Mouse (Mus musculus) midbrain, embryonic 15.5 days (tissue): ENCODE results near the gene Fhad1. TPM values are rescaled to one million over a fixed set of nuclear protein-coding genes. Genes with fewer than 3 reads are reported as not detected.

Experiments used
- ATAC-seq: fragments of 200-750 bp; cut with Nextera tagmentation; replicated peaks from 2 replicates; pipeline ENCODE4 v1.8.0; 2017; ENCODE audit warnings: moderate TSS enrichment
- H3K27ac ChIP-seq: fragments of 300-500 bp; sonication (generic); 2 replicates; pipeline ENCODE4 v1.5.1; 2015; ENCODE audit warnings: mild to moderate bottlenecking, inconsistent platforms
- H3K27me3 ChIP-seq: fragments of 300-500 bp; sonication (generic); replicated peaks from 2 replicates; pipeline ENCODE4 v1.6.1; 2015; ENCODE audit warnings: inconsistent platforms
- H3K36me3 ChIP-seq: fragments of 300-500 bp; sonication (generic); replicated peaks from 2 replicates; pipeline ENCODE4 v1.6.1; 2015; ENCODE audit warnings: inconsistent platforms
- H3K4me1 ChIP-seq: fragments of 300-500 bp; sonication (generic); 2 replicates; pipeline ENCODE4 v1.6.1; 2015; ENCODE audit warnings: inconsistent platforms
- H3K4me2 ChIP-seq: fragments of 300-500 bp; sonication (generic); 2 replicates; pipeline ENCODE4 v1.6.1; 2015; ENCODE audit warnings: inconsistent platforms, mild to moderate bottlenecking, moderate library complexity
- H3K4me3 ChIP-seq: fragments of 300-500 bp; sonication (generic); 2 replicates; pipeline ENCODE4 v1.5.1; 2015; ENCODE audit warnings: mild to moderate bottlenecking, inconsistent platforms
- H3K9ac ChIP-seq: fragments of 300-500 bp; sonication (generic); 2 replicates; pipeline ENCODE4 v1.6.1; 2015; ENCODE audit warnings: mild to moderate bottlenecking, inconsistent platforms
- H3K9me3 ChIP-seq: fragments of 300-500 bp; sonication (generic); 2 replicates; pipeline ENCODE4 v1.6.1; 2016; ENCODE audit warnings: inconsistent platforms
- WGBS: fragments of 180-500 bp; shearing (Covaris S2); methylation state at CpG from one replicate; pipeline ENCODE4 v1.1.7; 2015; ENCODE audit warnings: mixed read lengths; 5-methylcytosine and 5-hydroxymethylcytosine counted together
- polyA plus RNA-seq: library from polyadenylated mRNA; unstranded; fragments of >200 nt; fragmentation: Nextera tagmentation; extraction: Ambion mirVana; gene quantifications from 2 replicates; pipeline ENCODE4 v1.2.1, GENCODE M21; 2015

The Fhad1 gene
- polyA plus RNA-seq, 1 experiment from 2014 or later: 4.2 TPM

DNA sequence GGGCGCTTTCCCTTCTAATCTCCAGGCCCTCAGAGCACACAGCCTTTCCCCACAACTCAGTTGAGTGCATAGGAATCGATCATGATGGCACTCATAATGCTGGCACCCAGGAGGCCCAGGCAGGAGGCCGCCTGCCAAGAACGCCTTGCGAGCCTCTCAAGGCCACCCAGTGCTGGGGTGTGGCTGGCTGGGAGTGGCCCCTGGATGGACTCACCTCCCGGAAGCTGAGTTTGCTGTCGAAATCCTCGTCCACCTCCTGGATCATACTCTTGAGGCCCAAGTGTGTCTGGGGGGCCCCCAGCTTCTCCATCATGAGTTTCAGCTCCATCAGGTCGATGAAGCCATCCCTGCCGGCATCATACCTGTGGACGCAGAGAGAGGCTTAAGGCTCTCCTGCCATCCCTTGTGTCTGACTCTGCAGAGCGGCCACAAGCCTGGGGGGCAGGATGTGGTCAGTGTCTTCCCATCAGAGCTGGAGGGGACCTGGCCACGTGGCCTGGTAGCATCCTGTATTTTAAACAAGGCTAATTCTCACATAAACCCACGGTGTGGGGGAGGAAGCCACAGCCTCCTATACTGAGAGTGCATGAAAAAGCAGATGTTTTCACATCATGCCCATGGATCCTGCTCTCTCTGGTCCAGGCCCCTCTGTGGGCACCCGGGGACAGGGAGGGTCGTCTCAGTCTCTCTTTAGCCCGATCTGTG is 153.1 kb downstream of the Fhad1 start:
- Histone ChIP-seq H3K27ac (no peak overlapping the region), H3K4me1 (0 out of 2 replicates have a peak, but pooled peaks cover 7% of the 10 kb centered on the region), H3K9me3 (no peaks in the 10 kb centered on the region), H3K36me3 (0 out of 2 replicates have a peak, but pooled peaks cover 15% of the 10 kb centered on the region), H3K4me2 (no peak overlapping the region), H3K27me3 (no peaks in the 10 kb centered on the region), H3K4me3 (no peak overlapping the region), H3K9ac (no peak overlapping the region)
- no peak for ATAC-seq
- WGBS: 90% methylated on average over 17 of the region's 17 CpGs

DNA sequence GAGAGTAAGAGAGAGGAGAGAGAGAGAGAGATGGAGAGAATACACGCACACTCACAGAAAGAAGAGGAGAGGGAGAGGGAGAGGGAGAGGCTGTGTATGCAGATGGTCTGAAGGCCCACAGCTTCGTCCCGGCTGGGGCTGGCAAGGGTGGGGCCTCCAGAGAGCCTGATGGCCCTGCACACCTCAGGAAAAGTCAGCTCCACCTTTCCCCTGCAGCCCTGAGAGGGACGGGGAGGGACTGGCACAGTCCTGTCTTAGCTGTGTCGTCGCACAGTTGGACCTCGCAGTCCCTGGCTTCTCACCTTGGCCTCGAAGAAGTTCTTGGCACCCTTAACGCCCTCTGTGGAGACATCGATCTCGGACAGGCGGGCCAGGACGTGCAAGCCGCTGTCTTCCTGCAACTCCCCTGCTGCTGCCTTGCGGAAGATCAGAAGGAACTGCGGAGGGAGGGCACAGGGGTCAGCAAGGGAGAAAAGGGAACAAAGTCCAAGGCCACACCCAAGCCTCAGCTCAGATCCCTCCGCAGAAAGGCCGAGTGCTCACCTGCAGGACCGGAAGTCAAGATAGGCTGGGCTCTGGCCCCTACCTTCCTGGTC is 154.5 kb downstream of the Fhad1 start:
- 68% methylated on average over 19 of the region's 19 CpGs for WGBS
- no peaks in the 10 kb centered on the region for H3K9me3 ChIP-seq
- H3K9ac ChIP-seq: no peak overlapping the region
- H3K27me3 ChIP-seq: no peaks in the 10 kb centered on the region
- 0 out of 2 replicates have a peak, but pooled peaks cover 15% of the 10 kb centered on the region for H3K36me3 ChIP-seq
- no peak for ATAC-seq
- no peak overlapping the region for H3K4me3 ChIP-seq
- H3K27ac ChIP-seq: no peak overlapping the region
- 0 out of 2 replicates have a peak, but pooled peaks cover 2% of the 10 kb centered on the region for H3K4me1 ChIP-seq
- H3K4me2 ChIP-seq: no peak overlapping the region

DNA sequence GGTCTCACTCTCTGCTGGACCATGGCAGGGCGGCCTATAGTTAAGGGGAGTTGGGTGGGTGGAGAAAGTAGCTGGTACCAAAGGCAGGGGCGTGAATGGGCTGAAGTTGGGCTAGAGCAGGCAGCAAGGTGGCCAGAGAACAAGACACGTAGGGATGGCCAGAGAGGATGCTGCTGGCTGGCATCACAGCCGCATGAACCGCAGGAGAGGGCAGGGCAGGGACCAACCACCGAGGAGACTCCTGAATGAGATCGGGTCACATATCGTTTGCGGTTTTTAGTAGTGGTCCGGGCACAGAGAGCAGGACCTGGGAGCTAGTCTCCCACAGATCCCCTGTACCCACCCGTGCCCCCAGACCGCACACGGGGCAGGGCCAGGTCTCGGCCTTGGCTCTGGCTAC is 155.5 kb downstream of the Fhad1 start:
- Histone ChIP-seq H3K36me3 (0 out of 2 replicates have a peak, but pooled peaks cover 15% of the 10 kb centered on the region), H3K4me1 (0 out of 2 replicates have a peak, but pooled peaks cover 2% of the 10 kb centered on the region), H3K27me3 (no peaks in the 10 kb centered on the region), H3K4me3 (no peak overlapping the region), H3K9me3 (no peaks in the 10 kb centered on the region), H3K27ac (no peak overlapping the region), H3K9ac (no peak overlapping the region), H3K4me2 (no peak overlapping the region)
- no peak for ATAC-seq
- 92% methylated on average over 14 of the region's 14 CpGs for WGBS

DNA sequence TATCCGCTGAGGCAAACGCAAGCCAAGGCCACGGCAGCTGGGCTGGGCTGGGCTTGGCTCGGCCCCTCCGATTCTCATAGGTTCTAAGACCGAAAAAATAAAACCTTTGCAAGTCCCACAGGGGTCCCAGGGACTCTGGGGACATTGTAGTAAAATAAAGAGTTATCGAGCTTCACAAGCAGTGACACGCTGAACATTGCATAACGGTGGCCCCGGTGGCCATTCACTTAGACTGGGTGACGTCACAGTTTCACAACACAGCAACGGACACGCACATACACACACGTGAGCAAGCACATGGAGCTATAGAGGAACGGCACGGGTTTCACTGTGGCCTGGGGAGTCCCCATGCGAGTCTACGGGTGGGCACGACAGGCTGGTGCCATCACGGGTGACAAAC is 156.4 kb downstream of the Fhad1 start:
- Histone ChIP-seq H3K4me3 (no peak overlapping the region), H3K27me3 (no peaks in the 10 kb centered on the region), H3K9ac (no peak overlapping the region), H3K4me2 (no peak overlapping the region), H3K36me3 (0 out of 2 replicates have a peak, but pooled peaks cover 15% of the 10 kb centered on the region), H3K27ac (no peak overlapping the region), H3K4me1 (0 out of 2 replicates have a peak, but pooled peaks cover 2% of the 10 kb centered on the region), H3K9me3 (no peaks in the 10 kb centered on the region)
- ATAC-seq: no peak
- WGBS: 88% methylated on average over 20 of the region's 20 CpGs

DNA sequence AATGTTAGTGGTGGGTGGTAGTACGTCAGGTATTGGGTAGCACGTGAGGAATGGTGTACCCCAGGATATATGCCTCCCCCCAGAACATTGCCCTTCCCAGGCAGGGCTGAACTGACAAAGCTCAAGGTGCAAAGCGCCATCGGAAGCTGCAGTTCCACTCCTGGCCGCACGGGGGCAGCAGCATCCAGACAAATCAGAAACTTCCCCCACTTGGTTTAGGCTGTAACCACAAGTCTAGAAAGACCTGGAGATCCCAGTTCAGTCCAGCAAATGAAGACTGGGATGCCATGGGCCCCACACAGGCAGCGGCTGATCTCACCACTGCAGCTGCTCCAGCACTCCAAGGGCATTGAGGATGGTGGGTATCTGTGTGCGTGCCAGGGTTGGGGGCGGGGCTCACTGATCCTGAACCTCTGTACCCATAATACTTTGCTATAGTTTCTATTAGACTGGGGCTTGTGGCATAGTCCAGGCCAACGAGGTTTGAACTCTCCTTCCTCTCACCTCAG is 157.4 kb downstream of the Fhad1 start:
- ATAC-seq: peak; percentile 75
- 0 out of 2 replicates have a peak, but pooled peaks cover 2% of the 10 kb centered on the region for H3K4me1 ChIP-seq
- 0 out of 2 replicates have a peak, but pooled peaks cover 15% of the 10 kb centered on the region for H3K36me3 ChIP-seq
- no peaks in the 10 kb centered on the region for H3K9me3 ChIP-seq
- H3K4me2 ChIP-seq: no peak overlapping the region
- H3K9ac ChIP-seq: no peak overlapping the region
- no peaks in the 10 kb centered on the region for H3K27me3 ChIP-seq
- no peak overlapping the region for H3K4me3 ChIP-seq
- 18% methylated on average over 10 of the region's 10 CpGs for WGBS
- peak overlapping the region; percentile 32; the same call in 1 of the 2 replicates for H3K27ac ChIP-seq

DNA sequence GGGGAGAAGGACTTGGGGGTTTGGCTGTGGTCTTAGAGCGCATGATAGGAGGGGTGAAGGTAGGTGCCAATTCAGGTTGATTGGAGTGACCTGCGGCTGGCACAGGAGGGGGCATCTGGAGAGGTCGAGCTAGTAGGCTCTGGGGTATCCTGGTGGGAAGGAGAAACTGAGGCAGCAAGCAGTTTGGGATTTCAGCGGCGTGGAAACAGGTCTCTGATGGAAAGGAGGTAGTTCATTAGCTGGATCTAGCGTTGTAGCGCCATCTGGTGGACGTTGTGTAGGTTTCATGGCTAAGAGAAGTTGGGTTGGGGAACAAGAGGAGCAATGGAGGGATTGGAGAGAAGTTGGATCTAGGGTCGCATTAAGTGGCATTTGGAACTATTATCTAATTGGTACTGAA is 161.4 kb downstream of the Fhad1 start:
- Histone ChIP-seq H3K36me3 (no peaks in the 10 kb centered on the region), H3K9me3 (no peaks in the 10 kb centered on the region), H3K4me2 (no peak overlapping the region), H3K4me1 (0 out of 2 replicates have a peak, but pooled peaks cover 2% of the 10 kb centered on the region), H3K4me3 (no peak overlapping the region), H3K27ac (no peak overlapping the region), H3K27me3 (no peaks in the 10 kb centered on the region), H3K9ac (no peak overlapping the region)
- no peak for ATAC-seq
- 71% methylated on average over 9 of the region's 9 CpGs for WGBS

DNA sequence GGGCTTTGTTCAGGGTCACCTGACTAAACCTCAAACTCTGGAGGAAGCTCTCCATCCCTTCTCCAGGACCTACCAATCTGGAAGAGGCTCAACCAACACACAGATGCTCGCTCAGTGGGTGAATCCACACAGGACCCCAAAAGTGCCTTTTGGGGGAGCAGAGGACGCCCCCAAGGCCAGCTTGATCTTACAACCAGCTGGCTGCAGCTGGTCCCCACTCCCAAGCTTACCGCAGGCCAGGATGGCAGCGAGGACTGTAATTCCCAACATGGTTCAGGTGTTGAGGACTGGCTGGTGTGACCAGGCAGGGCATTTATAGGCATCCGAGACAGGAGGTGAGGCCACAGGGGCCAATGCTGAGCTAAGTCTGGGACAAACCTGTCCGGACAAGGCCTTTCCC is 168.9 kb downstream of the Fhad1 start, which contains the start of gene Ctrc:
Gene Ctrc (minus strand): TSS at position 361 of the 400 bp plus-strand sequence.
- no peak for ATAC-seq
- Histone ChIP-seq H3K27ac (no peak within 1 kb of the TSS), H3K4me3 (no peak within 1 kb of the TSS), H3K27me3 (no peaks in the 10 kb centered on the region), H3K36me3 (no peaks in the 10 kb centered on the region), H3K4me1 (no peaks in the 10 kb centered on the region), H3K9me3 (no peaks in the 10 kb centered on the region), H3K4me2 (no peak within 1 kb of the TSS), H3K9ac (no peak within 1 kb of the TSS)
- 88% methylated on average over 6 of the region's 6 CpGs for WGBS

Other genes starting within 250 kb of the Fhad1 start
- 6.5 and 6.6 TPM in 2 replicates for gene Dnajc16, start 224.2 kb downstream of the Fhad1 start, polyA plus RNA-seq
- gene Casp9, start 221.5 kb downstream of the Fhad1 start, polyA plus RNA-seq: 20.7 and 21.4 TPM in 2 replicates
- 0.36 and 0.43 TPM in 2 replicates for gene Cela2a, start 188.9 kb downstream of the Fhad1 start, polyA plus RNA-seq
- gene Ctrc, start 168.7 kb downstream of the Fhad1 start, polyA plus RNA-seq: not detected in 2 replicates
- 71.5 and 82.6 TPM in 2 replicates for gene Efhd2, start 140.2 kb downstream of the Fhad1 start, polyA plus RNA-seq
- 8.1 and 8.5 TPM in 2 replicates for gene Tmem51, start 69.2 kb upstream of the Fhad1 start, polyA plus RNA-seq
- gene Kazn, start 224.3 kb upstream of the Fhad1 start, polyA plus RNA-seq: 33.6 and 34.3 TPM in 2 replicates